12 mouse cellular contexts compared by ENCODE assay signal in genomic region chr3:83996086-83996485, GRCm38 (mm10). TPM values are rescaled to one million over a fixed set of nuclear protein-coding genes. Genes with fewer than 3 reads are reported as not detected.
A peak's percentile ranks its signal among the peaks of the same experiment; 100 is the strongest.
DNase-seq lines count a peak whose midpoint lies in the region; ATAC-seq and TF ChIP-seq lines count a peak whose summit lies in the region.
"Had no signal": no experiment of that assay in that cellular context is flagged by ENCODE, and none has a peak within 500 bp of the region (broad histone marks: within the 10 kb centered on the region; RNA-seq: fewer than 3 reads in every experiment).

No protein-coding gene starts in this region.

- ATAC-seq in forebrain, embryonic 13.5 days, result no peak
- ATAC-seq in forebrain, embryonic 11.5 days (replicated peaks; ENCODE audit: low FRiP score), result no peak
- ATAC-seq in heart, embryonic 15.5 days (replicated peaks; ENCODE audit: insufficient number of reproducible peaks, insufficient read depth, low FRiP score, low read depth), result no peak
- ATAC-seq in heart, embryonic 11.5 days (replicated peaks; ENCODE audit: insufficient number of reproducible peaks, low FRiP score, low TSS enrichment), result no peak
- peak; percentile 22; the same call in 1 of the 2 replicates for ATAC-seq in heart, postnatal 0 days (ENCODE audit: insufficient read depth, low read depth)

- TF ChIP-seq POLR2A in ES-Bruce4 (IDR thresholded peaks at IDR 0.05; ENCODE audit: insufficient read depth, low read length), result no peak

- peak overlapping the region; percentile 91 for H3K27ac ChIP-seq in forebrain, embryonic 13.5 days
- H3K27ac ChIP-seq in forebrain, embryonic 11.5 days (ENCODE audit: low read depth, low read length), result no peak overlapping the region
- H3K27ac ChIP-seq in heart, embryonic 15.5 days, result peak overlapping the region; percentile 86
- no peak overlapping the region for H3K27ac ChIP-seq in heart, embryonic 11.5 days (ENCODE audit: low read depth, low read length)
- peak overlapping the region; percentile 48 for H3K27ac ChIP-seq in ES-Bruce4 (ENCODE audit: insufficient read depth, low read length)
- H3K27ac ChIP-seq in heart, postnatal 0 days (ENCODE audit: low read depth), result peak overlapping the region; percentile 87
- H3K27ac ChIP-seq: kidney, embryonic 15.5 days had no signal

- H3K9ac ChIP-seq in forebrain, embryonic 13.5 days, result no peak overlapping the region; the same call in 1 of the 2 replicates
- H3K9ac ChIP-seq in forebrain, embryonic 11.5 days (ENCODE audit: low read length), result no peak overlapping the region
- H3K9ac ChIP-seq in heart, embryonic 15.5 days, result no peak overlapping the region
- no peak overlapping the region for H3K9ac ChIP-seq in heart, embryonic 11.5 days (ENCODE audit: low read depth, low read length)
- no peak overlapping the region for H3K9ac ChIP-seq in ES-Bruce4 (ENCODE audit: low read depth, poor library complexity, severe bottlenecking)
- no peak overlapping the region for H3K9ac ChIP-seq in heart, postnatal 0 days (replicated peaks; ENCODE audit: low read depth, low read length)
- H3K9ac ChIP-seq: kidney, embryonic 15.5 days had no signal

- 64% methylated on average over 6 of the region's 6 CpGs for WGBS in forebrain, embryonic 13.5 days
- 73% methylated on average over 6 of the region's 6 CpGs for WGBS in forebrain, embryonic 11.5 days
- WGBS in heart, embryonic 15.5 days, result 58% methylated on average over 6 of the region's 6 CpGs
- 64% methylated on average over 6 of the region's 6 CpGs for WGBS in heart, embryonic 11.5 days (ENCODE audit: insufficient replicate concordance)
- 40% methylated on average over 6 of the region's 6 CpGs for WGBS in heart, postnatal 0 days

- peak; percentile 73; the same call in 1 of the 2 replicates for TF ChIP-seq EP300 in ES-Bruce4 (IDR thresholded peaks at IDR 0.05; ENCODE audit: insufficient read depth, low read depth, low read length)
- no peak for TF ChIP-seq EP300 in heart, postnatal 0 days (IDR thresholded peaks at IDR 0.05; ENCODE audit: low read depth)

- H3K36me3 ChIP-seq in forebrain, embryonic 13.5 days (ENCODE audit: poor library complexity, severe bottlenecking), result no peaks in the 10 kb centered on the region
- no peaks in the 10 kb centered on the region for H3K36me3 ChIP-seq in forebrain, embryonic 11.5 days (ENCODE audit: control insufficient read depth, insufficient read depth, low read length)
- H3K36me3 ChIP-seq in heart, embryonic 15.5 days, result no peaks in the 10 kb centered on the region
- H3K36me3 ChIP-seq in heart, embryonic 11.5 days (ENCODE audit: control insufficient read depth, insufficient read depth, low read length), result no peaks in the 10 kb centered on the region; the same call in 1 of the 2 replicates
- H3K36me3 ChIP-seq in ES-Bruce4 (ENCODE audit: control insufficient read depth, insufficient read depth, low read length, poor library complexity, severe bottlenecking), result no peaks in the 10 kb centered on the region
- no peaks in the 10 kb centered on the region for H3K36me3 ChIP-seq in heart, postnatal 0 days (replicated peaks; ENCODE audit: control insufficient read depth, insufficient read depth, low read length)
- H3K36me3 ChIP-seq: kidney, embryonic 15.5 days had no signal

- DNase-seq in forebrain, embryonic 11.5 days (ENCODE audit: low spot score), result no peak
- DNase-seq in heart, postnatal 0 days (ENCODE audit: low spot score), result peak; percentile 75
- no peak for DNase-seq in thymus, postnatal 36 days
- DNase-seq: cerebellum, adult 11 months; right cerebral cortex, postnatal 25 days; thymus, postnatal 4 days had no signal

- no peaks in the 10 kb centered on the region for H3K9me3 ChIP-seq in forebrain, embryonic 13.5 days (replicated peaks)
- H3K9me3 ChIP-seq in forebrain, embryonic 11.5 days (ENCODE audit: control insufficient read depth, low read length), result no peaks in the 10 kb centered on the region
- no peaks in the 10 kb centered on the region for H3K9me3 ChIP-seq in heart, embryonic 15.5 days (replicated peaks)
- no peaks in the 10 kb centered on the region for H3K9me3 ChIP-seq in heart, embryonic 11.5 days (replicated peaks; ENCODE audit: control insufficient read depth, low read length)
- no peaks in the 10 kb centered on the region for H3K9me3 ChIP-seq in ES-Bruce4 (replicated peaks; ENCODE audit: control insufficient read depth, insufficient read depth, low read length, poor library complexity, severe bottlenecking)
- no peaks in the 10 kb centered on the region for H3K9me3 ChIP-seq in heart, postnatal 0 days (replicated peaks; ENCODE audit: control insufficient read depth, low read length)
- H3K9me3 ChIP-seq: hindbrain, embryonic 10.5 days; kidney, embryonic 15.5 days had no signal

- no peaks in the 10 kb centered on the region for H3K27me3 ChIP-seq in forebrain, embryonic 13.5 days
- H3K27me3 ChIP-seq in forebrain, embryonic 11.5 days (ENCODE audit: control insufficient read depth, insufficient read depth, low read length), result no peaks in the 10 kb centered on the region
- no peaks in the 10 kb centered on the region for H3K27me3 ChIP-seq in heart, embryonic 15.5 days
- H3K27me3 ChIP-seq in heart, embryonic 11.5 days (ENCODE audit: control insufficient read depth, insufficient read depth, low read length), result no peaks in the 10 kb centered on the region
- no peaks in the 10 kb centered on the region for H3K27me3 ChIP-seq in ES-Bruce4 (ENCODE audit: control insufficient read depth, insufficient read depth, low read length, poor library complexity, severe bottlenecking)
- no peaks in the 10 kb centered on the region for H3K27me3 ChIP-seq in heart, postnatal 0 days (ENCODE audit: control insufficient read depth, insufficient read depth, low read length)
- H3K27me3 ChIP-seq: kidney, embryonic 15.5 days had no signal

- H3K4me1 ChIP-seq in forebrain, embryonic 13.5 days, result peaks cover 73% of the 10 kb centered on the region
- peaks cover 19% of the 10 kb centered on the region for H3K4me1 ChIP-seq in forebrain, embryonic 11.5 days (replicated peaks; ENCODE audit: control insufficient read depth, insufficient read depth, low read length)
- H3K4me1 ChIP-seq in heart, embryonic 15.5 days (replicated peaks), result peaks cover 63% of the 10 kb centered on the region
- H3K4me1 ChIP-seq in heart, embryonic 11.5 days (ENCODE audit: control insufficient read depth, insufficient read depth, low read length), result peaks cover 23% of the 10 kb centered on the region
- peaks cover 10% of the 10 kb centered on the region for H3K4me1 ChIP-seq in ES-Bruce4 (ENCODE audit: control insufficient read depth, insufficient read depth, low read length)
- H3K4me1 ChIP-seq in heart, postnatal 0 days (ENCODE audit: control insufficient read depth, insufficient read depth), result peaks cover 58% of the 10 kb centered on the region

- no peak for TF ChIP-seq CTCF in ES-Bruce4 (IDR thresholded peaks at IDR 0.05; ENCODE audit: low read depth, low read length)
- no peak; the same call in 1 of the 2 replicates for TF ChIP-seq CTCF in heart, postnatal 0 days (IDR thresholded peaks at IDR 0.05; ENCODE audit: low read depth)

- no peak overlapping the region for H3K4me2 ChIP-seq in forebrain, embryonic 13.5 days
- H3K4me2 ChIP-seq in forebrain, embryonic 11.5 days (ENCODE audit: low read depth, low read length, severe bottlenecking), result no peak overlapping the region
- no peak overlapping the region for H3K4me2 ChIP-seq in heart, embryonic 15.5 days
- H3K4me2 ChIP-seq in heart, embryonic 11.5 days, result no peak overlapping the region
- no peak overlapping the region for H3K4me2 ChIP-seq in heart, postnatal 0 days (ENCODE audit: low read depth, low read length)
- H3K4me2 ChIP-seq: kidney, embryonic 15.5 days had no signal

- no peak overlapping the region for H3K4me3 ChIP-seq in forebrain, embryonic 13.5 days
- H3K4me3 ChIP-seq in forebrain, embryonic 11.5 days (ENCODE audit: low read depth, low read length), result no peak overlapping the region
- H3K4me3 ChIP-seq in heart, embryonic 15.5 days, result no peak overlapping the region
- no peak overlapping the region for H3K4me3 ChIP-seq in heart, embryonic 11.5 days (ENCODE audit: low read depth, low read length)
- H3K4me3 ChIP-seq in ES-Bruce4 (ENCODE audit: low read depth, low read length), result no peak overlapping the region
- H3K4me3 ChIP-seq in heart, postnatal 0 days (ENCODE audit: low read depth, low read length), result no peak overlapping the region
- H3K4me3 ChIP-seq: hindbrain, embryonic 10.5 days; kidney, embryonic 15.5 days had no signal

RNA-seq across cellular contexts. Expression of gene Tmem131l, which starts 43.9 kb away (rescaled TPM):
- 125 and 139 TPM in 2 replicates for polyA plus RNA-seq in forebrain, embryonic 13.5 days (2015; fragmentation: Nextera tagmentation; extraction: Ambion mirVana)
- 96.0 and 99.2 TPM in 2 replicates for polyA plus RNA-seq in forebrain, embryonic 11.5 days (2014; fragmentation: Nextera tagmentation; extraction: Ambion mirVana)
- polyA plus RNA-seq in heart, embryonic 15.5 days (2015; fragmentation: Nextera tagmentation; extraction: Ambion mirVana), result 23.5 and 43.2 TPM in 2 replicates
- polyA plus RNA-seq in heart, embryonic 11.5 days (2014; fragmentation: Nextera tagmentation; extraction: Ambion mirVana), result 27.8 and 35.0 TPM in 2 replicates
- 42.8 and 51.5 TPM in 2 replicates for polyA plus RNA-seq in ES-Bruce4 (2011; ENCODE audit: insufficient read depth, insufficient read length, low read depth, missing spikeins)
- 32.6 and 33.4 TPM in 2 replicates for total RNA-seq in heart, postnatal 0 days (2014; rRNA removed; ENCODE audit: low replicate concordance)
- 14.7 and 16.5 TPM in 2 replicates for polyA plus RNA-seq in heart, postnatal 0 days (2015; fragmentation: Nextera tagmentation; extraction: Ambion mirVana)

Comparison
In these comparisons a context has a peak if more than half of its experiments do, and no peak if none do; other contexts are left out.
1. H3K27ac ChIP-seq: peak in forebrain, embryonic 13.5 days (single experiment), heart, embryonic 15.5 days (single experiment), ES-Bruce4 (single experiment) and heart, postnatal 0 days (single experiment); none in forebrain, embryonic 11.5 days (single experiment) and heart, embryonic 11.5 days (single experiment).